Mouse (Mus musculus) heart, postnatal 10 days (tissue): ENCODE results near the gene Pdgfc. TPM values are rescaled to one million over a fixed set of nuclear protein-coding genes. Genes with fewer than 3 reads are reported as not detected.

Experiments
- DNase-seq, 2 experiments: peaks; one replicate each; pipeline ENCODE4 v3.0.0; 2021
- intact Hi-C: fragments of 180-260 bp; cut with DNase I; formaldehyde crosslinking; loops from one replicate; pipeline ENCODE4 v1.15.1; 2025
- total RNA-seq, 2 experiments: library from RNA; stranded (reverse); gene quantifications; 2 replicates each; pipeline ENCODE4 v1.2.3; 2021

The Pdgfc gene
- total RNA-seq, 2 experiments from 2014 or later = 2.5 TPM

GRCm38 (mm10) chr3:81242697-81243590 lies 206.7 kb downstream of the Pdgfc start:
- intact Hi-C loops = no loop called here
- no peak for DNase-seq

- DNase-seq = no peak
- intact Hi-C loops = no loop called here
Observed at GRCm38 (mm10) chr3:81243591-81243990, 207.4 kb downstream of the Pdgfc start.

GRCm38 (mm10) chr3:81262801-81263200 lies 226.6 kb downstream of the Pdgfc start:
- intact Hi-C loops = no loop called here
- no peak for DNase-seq

Other genes starting within 250 kb of the Pdgfc start
- gene Gria2, start 233.6 kb upstream of the Pdgfc start, total RNA-seq = under 1 TPM in 1 of 2 experiments, not detected in 1; 0.15 TPM
- under 1 TPM; 0.24 to 0.35 TPM for gene Glrb, start 122.8 kb upstream of the Pdgfc start, total RNA-seq